Mouse (Mus musculus): ENCODE results near the gene Gm44973.
"Not testable (repeated sequence)": the region's sequence is repeated elsewhere in the genome, so short reads cannot be mapped to it uniquely, and the experiment has no call there.

The Gm44973 gene

GRCm38 (mm10) chr7:5052931-5053343 lies 37.6 kb downstream of the Gm44973 start:
- no peak for DNase-seq

DNA sequence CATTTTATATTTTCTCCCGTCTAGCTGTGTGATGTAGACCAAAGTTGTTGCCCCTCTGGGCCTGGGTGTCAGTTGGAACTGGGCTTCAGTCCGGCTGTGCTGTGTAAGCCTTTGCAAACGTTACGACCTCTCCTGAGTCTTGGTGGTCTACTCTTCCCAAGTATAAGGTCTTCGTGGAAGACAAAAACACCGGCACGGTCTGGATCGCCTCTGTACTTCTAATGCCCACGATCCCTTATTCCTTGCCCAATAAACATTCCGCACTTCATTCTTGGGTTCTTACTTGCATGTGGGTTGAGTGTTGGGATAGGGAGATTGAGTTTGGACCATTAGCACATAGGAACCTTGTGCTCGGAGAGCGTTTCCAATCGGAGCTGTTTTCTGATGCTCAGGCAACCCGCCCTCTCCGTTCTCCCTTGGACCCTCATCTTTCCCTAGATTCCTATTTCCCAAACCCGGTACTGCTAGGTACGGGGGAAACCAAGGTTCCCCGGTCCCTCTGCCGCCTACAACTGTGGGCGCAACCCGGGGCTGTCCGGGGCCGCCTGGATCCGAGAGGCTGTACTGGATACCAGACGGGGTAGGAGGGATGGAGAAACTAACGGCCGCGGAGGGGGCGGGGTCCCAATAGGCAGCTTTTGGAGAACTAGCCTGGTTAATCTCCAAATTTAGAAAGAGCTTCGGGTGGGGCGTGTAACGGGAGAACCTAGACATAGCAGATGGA lies 38.3 kb downstream of the Gm44973 start:
- DNase-seq: no peak

GRCm38 (mm10) chr7:5056651-5057263 lies 41.5 kb downstream of the Gm44973 start:
- DNase-seq: no peak

GRCm38 (mm10) chr7:5057381-5057780 lies 42.1 kb downstream of the Gm44973 start:
- DNase-seq: no peak

DNA sequence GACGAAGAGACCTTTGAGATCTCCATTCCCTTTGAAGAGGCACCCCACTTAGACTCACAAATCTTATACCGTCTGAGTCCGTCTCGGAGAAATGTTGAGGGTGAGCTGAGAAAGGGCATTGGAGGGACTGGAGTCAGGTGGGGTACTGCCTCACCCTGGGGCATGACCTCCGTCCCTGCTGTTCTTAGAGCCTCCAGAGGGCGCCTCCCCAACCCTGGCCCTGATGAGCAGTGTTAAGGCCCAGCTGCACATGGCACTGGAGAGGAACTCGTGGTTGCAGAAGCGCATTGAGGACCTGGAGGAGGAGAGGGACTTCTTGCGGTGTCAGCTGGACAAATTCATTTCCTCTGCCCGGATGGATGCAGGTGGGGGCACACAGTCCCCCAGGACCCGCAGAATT lies 42.5 kb downstream of the Gm44973 start:
- no peak for DNase-seq

DNA sequence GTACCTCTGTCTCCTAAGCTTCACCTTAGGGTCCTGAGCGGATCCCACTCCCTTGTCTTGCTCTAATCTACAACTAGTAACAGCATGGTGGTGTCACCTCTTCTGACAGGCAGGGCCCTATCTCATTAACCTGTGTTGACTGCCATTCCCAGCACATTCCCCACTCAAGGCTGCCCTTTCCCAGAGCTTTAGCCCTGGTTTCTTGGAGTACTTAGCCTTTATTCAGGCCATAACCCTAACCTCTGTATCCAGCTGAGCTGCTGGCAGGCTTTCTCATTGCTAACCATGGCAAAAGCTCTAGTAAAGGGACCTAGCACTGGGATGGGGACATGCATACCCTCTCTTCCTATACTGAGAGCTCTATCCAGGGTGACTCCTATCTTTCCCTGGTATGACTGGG lies 43.3 kb downstream of the Gm44973 start:
- DNase-seq: no peak

- no peak for DNase-seq
These were observed 44.1 kb downstream of the Gm44973 start for GRCm38 (mm10) chr7:5059421-5059820.

GRCm38 (mm10) chr7:5060239-5060731 lies 45.0 kb downstream of the Gm44973 start:
- DNase-seq: peak; percentile 85

- peak; percentile 97 for DNase-seq
These were observed 45.9 kb downstream of the Gm44973 start for GRCm38 (mm10) chr7:5060944-5061773.

DNA sequence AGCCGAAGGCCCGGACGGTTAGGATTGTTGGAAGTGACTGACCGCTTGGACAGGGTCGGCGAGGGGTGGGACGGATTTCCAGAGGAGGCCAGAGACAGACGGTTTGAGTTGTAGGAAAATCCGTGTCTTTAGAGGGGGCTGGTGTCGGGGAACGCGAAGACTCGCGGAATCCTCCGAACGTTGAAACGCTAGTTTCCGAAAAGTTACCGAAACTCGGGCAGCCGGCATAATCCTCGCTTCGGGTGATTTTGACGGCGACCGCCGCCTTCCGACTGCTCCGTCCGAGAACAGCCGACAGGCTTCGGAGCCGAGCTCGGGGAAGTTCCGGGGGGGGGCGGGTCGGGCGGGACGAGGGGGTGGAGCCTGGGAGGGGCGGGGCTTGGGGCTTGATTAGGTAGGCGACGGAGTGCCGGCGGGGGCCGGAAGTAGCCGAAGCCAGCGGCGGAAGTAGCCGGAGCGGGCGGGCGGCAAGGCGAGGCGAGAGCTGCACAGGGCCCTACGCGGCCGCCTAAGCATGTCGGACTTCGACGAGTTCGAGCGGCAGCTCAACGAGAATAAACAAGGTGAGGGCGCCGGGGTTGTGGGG lies 46.6 kb downstream of the Gm44973 start, which contains the start of gene U2af2:
TSS of gene U2af2 (plus strand) at position 370 of the 586 bp plus-strand sequence.
- peak; percentile 92 for DNase-seq

DNA sequence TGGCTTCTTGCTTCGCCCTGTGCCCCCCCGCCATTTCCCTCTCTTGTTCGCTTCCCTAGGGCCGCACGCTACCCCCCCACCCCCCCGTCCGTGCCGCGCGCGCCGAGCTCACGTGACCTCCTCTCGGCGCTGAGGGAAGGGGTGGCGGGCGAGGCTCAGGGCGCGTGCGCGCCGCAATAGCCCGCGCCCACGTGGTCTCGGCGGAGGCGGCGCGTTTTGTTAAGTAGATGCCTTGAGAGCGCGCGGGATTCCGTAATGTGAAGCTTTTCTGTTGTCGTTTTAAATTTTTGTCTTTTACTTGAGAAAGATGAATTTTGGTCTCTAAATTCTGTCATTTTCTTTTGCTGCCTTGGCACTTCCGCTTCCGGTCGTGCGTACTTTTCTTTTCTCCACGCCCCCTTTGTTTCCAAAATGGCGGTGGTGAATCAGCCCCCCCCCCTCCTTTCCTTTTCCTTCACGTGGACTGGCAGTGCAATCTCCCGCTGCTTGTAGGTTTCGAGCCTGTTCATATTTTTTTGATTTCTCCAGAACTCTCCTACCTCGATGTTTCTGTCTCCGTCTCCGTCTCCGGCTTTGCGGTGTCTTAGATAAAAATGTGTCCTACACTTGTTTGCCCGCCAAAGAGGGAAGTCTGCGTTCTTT lies 47.2 kb downstream of the Gm44973 start:
- no peak for DNase-seq

- DNase-seq: no peak
These were observed 49.6 kb downstream of the Gm44973 start for GRCm38 (mm10) chr7:5064886-5065285.

GRCm38 (mm10) chr7:5073586-5073985 lies 58.3 kb downstream of the Gm44973 start:
- no peak for DNase-seq

GRCm38 (mm10) chr7:5074984-5075383 lies 59.7 kb downstream of the Gm44973 start:
- DNase-seq: no peak

DNA sequence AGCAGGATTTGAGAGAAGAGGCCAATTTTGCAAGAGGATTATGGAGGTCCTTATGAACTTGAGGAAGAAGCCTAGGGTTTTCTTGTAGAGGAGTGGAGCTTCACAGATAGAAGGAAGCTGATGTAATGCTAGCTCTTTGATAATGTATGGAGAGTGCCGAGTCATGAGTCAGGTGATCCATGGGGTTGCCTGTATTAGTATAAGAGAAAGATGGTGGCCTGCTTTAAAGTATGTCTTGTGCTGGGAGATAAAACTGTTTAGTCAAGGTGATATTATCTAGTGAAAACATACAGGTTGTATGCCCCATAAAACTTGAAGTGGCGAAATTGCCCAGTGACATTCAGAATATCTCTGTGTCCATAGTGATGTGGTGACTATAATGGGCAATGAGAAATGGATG lies 61.6 kb downstream of the Gm44973 start:
- DNase-seq: no peak

DNA sequence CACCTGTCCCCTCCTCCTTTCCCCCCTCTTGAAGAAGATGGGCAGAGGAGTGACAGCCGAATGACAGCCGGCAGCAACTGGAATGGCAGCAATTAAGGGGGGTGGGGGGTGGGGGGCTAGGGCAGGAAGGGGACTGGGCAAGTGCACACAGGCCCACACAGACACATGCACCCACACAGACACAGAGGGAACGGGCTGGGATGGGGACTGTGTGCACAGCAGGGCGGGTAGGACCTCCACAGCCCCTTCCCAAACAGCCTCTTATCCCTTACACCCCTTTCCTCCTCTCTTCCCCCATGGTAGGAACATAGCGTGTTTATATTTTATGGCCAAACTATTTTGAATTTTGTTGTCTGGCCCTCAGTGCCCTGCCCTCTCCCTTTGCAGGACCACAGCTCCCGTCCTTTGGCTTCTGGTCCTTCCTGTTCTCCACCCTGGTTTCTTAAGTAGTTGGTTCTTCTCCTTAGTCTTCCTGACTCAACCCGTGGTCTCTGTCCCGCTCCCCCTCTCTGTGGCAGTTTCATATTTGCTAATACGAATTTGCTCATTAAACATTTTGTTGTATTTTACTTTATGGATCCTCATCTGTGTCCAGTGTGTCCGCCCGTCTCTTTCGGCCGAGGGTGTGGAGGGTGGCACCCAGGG lies 64.2 kb downstream of the Gm44973 start:
- DNase-seq: not testable (repeated sequence)

DNA sequence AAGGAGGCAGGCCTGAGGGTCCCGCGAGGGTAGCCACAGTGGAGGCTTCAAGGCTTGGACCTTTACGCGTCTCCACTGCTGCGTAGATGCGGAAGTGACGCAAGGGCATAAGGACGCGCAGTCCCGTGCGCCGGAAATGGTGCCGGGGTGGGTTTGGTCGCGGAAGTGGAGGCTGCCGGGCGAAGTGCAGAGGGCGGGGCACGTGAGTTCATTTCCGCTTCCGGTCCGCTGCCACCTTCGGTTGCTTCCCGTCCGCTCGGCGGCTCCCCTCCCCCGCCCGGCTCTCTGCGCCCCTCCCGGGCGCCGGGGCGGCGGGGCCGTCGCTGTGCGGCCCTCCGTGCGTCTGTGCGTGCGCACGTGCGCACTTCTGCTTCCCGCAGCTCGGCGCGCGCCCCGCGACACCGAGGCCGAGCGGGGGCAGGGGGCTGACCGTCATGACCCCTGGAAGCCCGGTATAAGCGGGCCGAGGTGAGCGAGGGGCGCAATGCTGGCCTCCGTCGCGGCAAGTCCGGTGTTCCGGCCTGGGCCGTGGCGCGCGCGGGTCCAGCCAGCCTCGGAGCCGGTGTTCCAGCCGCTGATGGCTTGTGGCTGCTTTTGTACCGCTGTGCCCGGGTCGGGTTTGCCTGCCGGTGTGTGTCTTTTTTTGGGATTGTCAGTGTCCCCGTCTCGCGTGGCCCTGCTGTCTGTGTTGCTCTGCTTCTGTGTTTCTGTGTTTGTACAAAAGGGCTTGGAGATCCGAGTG lies 64.9 kb downstream of the Gm44973 start, which contains the start of gene Epn1:
TSS of gene Epn1 (plus strand) at position 226 of the 742 bp plus-strand sequence.
- peak; percentile 94 for DNase-seq

GRCm38 (mm10) chr7:5080815-5081214 lies 65.5 kb downstream of the Gm44973 start:
- DNase-seq: no peak

DNA sequence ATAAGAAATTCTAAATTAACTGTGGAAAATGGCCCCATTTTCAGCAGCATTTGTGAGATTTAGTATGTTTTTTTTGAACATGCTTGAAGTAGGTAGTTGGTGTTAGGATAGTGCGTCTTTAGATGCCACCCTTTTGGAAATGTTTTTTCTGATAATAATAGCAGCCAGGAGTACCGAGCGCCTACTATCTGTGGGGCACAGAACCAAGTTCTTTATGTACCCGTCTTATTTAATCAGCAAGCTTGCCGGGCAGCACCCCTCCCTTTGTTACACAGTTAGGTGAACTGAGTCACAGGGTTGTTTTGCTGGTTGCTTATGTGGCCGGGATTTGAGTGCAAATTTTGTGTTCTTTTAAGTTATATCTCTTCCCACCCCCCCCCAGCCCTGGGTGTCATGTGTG lies 65.9 kb downstream of the Gm44973 start:
- no peak for DNase-seq

DNA sequence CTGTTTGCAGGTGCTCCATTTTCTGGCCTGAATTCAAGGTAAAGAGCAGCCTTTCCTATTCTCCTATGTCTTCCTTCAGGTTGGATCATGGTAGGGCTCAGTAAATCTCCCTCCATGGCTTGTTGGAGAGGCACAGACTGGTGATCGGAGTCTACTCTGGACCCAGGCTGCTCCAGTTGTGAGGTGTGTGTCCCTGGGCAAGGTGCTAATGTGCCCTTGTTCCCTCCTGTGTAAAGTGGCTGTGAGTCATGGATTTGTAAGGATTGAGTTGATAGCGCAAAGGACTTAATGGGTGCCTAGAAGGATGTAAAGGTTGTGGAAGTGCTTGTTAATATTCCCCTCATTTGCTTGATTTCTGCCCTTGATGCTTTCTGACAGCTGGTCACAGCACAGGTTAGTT lies 66.6 kb downstream of the Gm44973 start:
- DNase-seq: no peak
